Mouse (Mus musculus) CH12F3 (cell line): ENCODE measurements around the gene Jagn1.

Source experiments
- in situ Hi-C: fragments of 300-500 bp; cut with MboI; formaldehyde crosslinking; loops from 2 replicates; pipeline ENCODE4 v1.14.3; 2020; ENCODE audit warnings: low sequenced_read_pairs

Jagn1 gene

GRCm38 (mm10) chr6:113433661-113434060 lies 8.7 kb upstream of the Jagn1 start:
- in situ Hi-C loops = no loop called here

- in situ Hi-C loops = no loop called here
These were observed 7.7 kb upstream of the Jagn1 start for GRCm38 (mm10) chr6:113434691-113435090.

- in situ Hi-C loops = no loop called here
These were observed 6.6 kb upstream of the Jagn1 start, which contains the start of gene Cidec for GRCm38 (mm10) chr6:113435664-113436205. Gene Cidec (minus strand): TSS chr6:113435760.

GRCm38 (mm10) chr6:113437135-113437534 lies 5.2 kb upstream of the Jagn1 start:
- in situ Hi-C loops = no loop called here

GRCm38 (mm10) chr6:113438721-113439430 lies 3.5 kb upstream of the Jagn1 start:
- in situ Hi-C loops = no loop called here

- in situ Hi-C loops = no loop called here
These were observed 1.7 kb upstream of the Jagn1 start for GRCm38 (mm10) chr6:113440686-113441085.

- in situ Hi-C loops = no loop called here
These were observed 1.2 kb upstream of the Jagn1 start for GRCm38 (mm10) chr6:113441147-113441680.

GRCm38 (mm10) chr6:113442087-113442441 lies 305 bp upstream of the Jagn1 start:
- in situ Hi-C loops = no loop called here

GRCm38 (mm10) chr6:113443091-113443490 lies 722 bp downstream of the Jagn1 start:
- in situ Hi-C loops = no loop called here

GRCm38 (mm10) chr6:113444207-113444965 lies 2.0 kb downstream of the Jagn1 start:
- in situ Hi-C loops = no loop called here

- in situ Hi-C loops = no loop called here
These were observed 5.3 kb downstream of the Jagn1 start for GRCm38 (mm10) chr6:113447639-113448038.

GRCm38 (mm10) chr6:113451839-113452238 lies 9.5 kb downstream of the Jagn1 start:
- in situ Hi-C loops = no loop called here

- in situ Hi-C loops = no loop called here
These were observed 12.6 kb downstream of the Jagn1 start for GRCm38 (mm10) chr6:113455007-113455406.

GRCm38 (mm10) chr6:113457952-113458534 lies 15.7 kb downstream of the Jagn1 start, which contains the start of gene Il17re:
Gene Il17re (plus strand): TSS chr6:113458484.
- in situ Hi-C loops = no loop called here

- in situ Hi-C loops = no loop called here
These were observed 16.3 kb downstream of the Jagn1 start for GRCm38 (mm10) chr6:113458635-113459034.

GRCm38 (mm10) chr6:113464040-113464439 lies 21.7 kb downstream of the Jagn1 start:
- in situ Hi-C loops = no loop called here

GRCm38 (mm10) chr6:113465602-113466001 lies 23.2 kb downstream of the Jagn1 start:
- in situ Hi-C loops = no loop called here

- in situ Hi-C loops = no loop called here
These were observed 26.1 kb downstream of the Jagn1 start for GRCm38 (mm10) chr6:113468512-113468911.

- in situ Hi-C loops = no loop called here
These were observed 26.7 kb downstream of the Jagn1 start for GRCm38 (mm10) chr6:113469021-113469420.

- in situ Hi-C loops = no loop called here
These were observed 27.1 kb downstream of the Jagn1 start for GRCm38 (mm10) chr6:113469432-113469831.

- in situ Hi-C loops = no loop called here
These were observed 29.0 kb downstream of the Jagn1 start, which contains the start of gene Il17rc for GRCm38 (mm10) chr6:113471297-113471936. Gene Il17rc (plus strand): TSS chr6:113471427.
